Mouse (Mus musculus) intestine, embryonic 15.5 days (tissue): ENCODE results near the gene Gm10488. TPM values are rescaled to one million over a fixed set of nuclear protein-coding genes. Genes with fewer than 3 reads are reported as not detected.
"Not testable (repeated sequence)": the region's sequence is repeated elsewhere in the genome, so short reads cannot be mapped to it uniquely, and the experiment has no call there.

Experiments
- ATAC-seq: fragments of 200-750 bp; cut with Nextera tagmentation; 2 replicates; pipeline ENCODE4 v1.8.0; 2017; ENCODE audit warnings: moderate TSS enrichment, moderate library complexity
- H3K27ac ChIP-seq: fragments of 300-500 bp; sonication (generic); 2 replicates; pipeline ENCODE4 v1.5.1; 2015; ENCODE audit warnings: mild to moderate bottlenecking, inconsistent platforms
- H3K27me3 ChIP-seq: fragments of 300-500 bp; sonication (generic); replicated peaks from 2 replicates; pipeline ENCODE4 v1.6.1; 2015; ENCODE audit warnings: inconsistent platforms
- H3K36me3 ChIP-seq: fragments of 300-500 bp; sonication (generic); 2 replicates; pipeline ENCODE4 v1.6.1; 2015; ENCODE audit warnings: inconsistent platforms
- H3K4me1 ChIP-seq: fragments of 300-500 bp; sonication (generic); replicated peaks from 2 replicates; pipeline ENCODE4 v1.6.1; 2015; ENCODE audit warnings: inconsistent platforms
- H3K4me2 ChIP-seq: fragments of 300-500 bp; sonication (generic); replicated peaks from 2 replicates; pipeline ENCODE4 v1.6.1; 2015; ENCODE audit warnings: mild to moderate bottlenecking, inconsistent platforms
- H3K4me3 ChIP-seq: fragments of 300-500 bp; sonication (generic); replicated peaks from 2 replicates; pipeline ENCODE4 v1.5.1; 2015; ENCODE audit warnings: inconsistent platforms
- H3K9ac ChIP-seq: fragments of 300-500 bp; sonication (generic); 2 replicates; pipeline ENCODE4 v1.6.1; 2015; ENCODE audit warnings: inconsistent platforms
- H3K9me3 ChIP-seq: fragments of 300-500 bp; sonication (generic); 2 replicates; pipeline ENCODE4 v1.6.1; 2016; ENCODE audit warnings: inconsistent platforms
- WGBS: fragments of 180-500 bp; shearing (Covaris S2); methylation state at CpG from one replicate; pipeline ENCODE4 v1.1.7; 2015; 5-methylcytosine and 5-hydroxymethylcytosine counted together
- polyA plus RNA-seq: library from polyadenylated mRNA; unstranded; fragments of >200 nt; fragmentation: Nextera tagmentation; extraction: Ambion mirVana; gene quantifications from 2 replicates; pipeline ENCODE4 v1.2.1, GENCODE M21; 2015

Gm10488 gene
- polyA plus RNA-seq, result not detected in 2 replicates

GRCm38 (mm10) chrX:29976014-29976413 lies at the start of gene Gm10488:
Gene Gm10488, plus strand, starts transcription at chrX:29976314.
- WGBS, result no CpG with 5 or more reads among the region's 6 CpGs
- not testable (repeated sequence) for H3K9ac ChIP-seq, H3K4me3 ChIP-seq, H3K9me3 ChIP-seq, H3K4me1 ChIP-seq, H3K4me2 ChIP-seq, ATAC-seq, H3K36me3 ChIP-seq, H3K27me3 ChIP-seq, H3K27ac ChIP-seq
